Mouse (Mus musculus): ENCODE measurements around the gene Ttc7. TPM values are rescaled to one million over a fixed set of nuclear protein-coding genes. Genes with fewer than 3 reads are reported as not detected.

Ttc7 gene
- total and polyA plus RNA-seq, 2 experiments from 2014 or later: 2.7 to 6.7 TPM

DNA sequence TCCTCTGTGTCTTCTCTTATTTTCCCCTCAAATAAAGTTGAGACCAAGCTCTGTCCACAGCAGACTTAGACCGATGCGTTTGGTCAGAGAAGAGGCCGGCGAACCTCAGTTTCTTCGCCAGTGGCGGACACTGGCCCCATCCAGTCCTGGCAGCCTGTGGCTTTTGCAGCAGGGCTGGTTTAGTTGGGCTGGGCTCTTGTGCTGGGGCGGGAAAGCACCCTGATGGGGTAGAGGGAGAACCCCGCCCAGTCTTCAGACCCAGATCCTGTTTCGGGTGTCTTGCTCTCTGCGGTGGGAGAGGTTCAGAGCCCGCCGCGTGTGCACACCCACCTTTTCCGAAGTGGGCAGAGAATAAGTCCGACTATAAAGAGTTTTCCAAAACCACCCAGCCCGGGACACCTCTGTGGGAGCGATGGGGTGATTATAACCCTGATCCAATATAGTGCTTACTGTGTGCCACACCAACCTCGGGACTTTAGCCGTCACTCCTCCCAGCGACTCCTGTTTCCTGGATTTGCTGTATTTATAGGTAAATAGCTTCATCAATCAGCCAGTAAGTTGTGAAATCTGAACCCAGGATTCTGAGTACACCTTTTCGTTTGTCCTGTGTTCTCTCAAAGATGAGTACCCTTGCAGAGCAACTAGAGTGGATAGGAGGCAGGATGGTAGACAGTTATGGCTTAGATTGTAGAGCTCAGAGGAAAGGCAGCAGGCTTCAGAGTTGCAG is 1.2 kb downstream of the Ttc7 start:
- DNase-seq (ENCODE audit: low spot score): no peak
- Histone ChIP-seq H3K9me3 (replicated peaks; ENCODE audit: control insufficient read depth, low read length) (no peaks in the 10 kb centered on the region), H3K27me3 (ENCODE audit: control insufficient read depth, insufficient read depth, low read length) (peaks cover 13% of the 10 kb centered on the region), H3K27ac (ENCODE audit: low read depth) (no peak overlapping the region), H3K4me1 (ENCODE audit: control insufficient read depth, insufficient read depth) (0 out of 2 replicates have a peak, but pooled peaks cover 4% of the 10 kb centered on the region), H3K4me3 (ENCODE audit: low read depth, low read length) (peak overlapping the region; percentile 62), H3K36me3 (replicated peaks; ENCODE audit: control insufficient read depth, insufficient read depth, low read length) (no peaks in the 10 kb centered on the region), H3K9ac (replicated peaks; ENCODE audit: low read depth, low read length) (no peak overlapping the region), H3K4me2 (ENCODE audit: low read depth, low read length) (peak overlapping the region; percentile 85)
- no peak for ATAC-seq (ENCODE audit: insufficient read depth, low read depth)
- TF ChIP-seq EP300 (IDR thresholded peaks at IDR 0.05; ENCODE audit: low read depth): no peak
- TF ChIP-seq CTCF (IDR thresholded peaks at IDR 0.05; ENCODE audit: low read depth): no peak
- WGBS: 18% methylated on average over 21 of the region's 21 CpGs

DNA sequence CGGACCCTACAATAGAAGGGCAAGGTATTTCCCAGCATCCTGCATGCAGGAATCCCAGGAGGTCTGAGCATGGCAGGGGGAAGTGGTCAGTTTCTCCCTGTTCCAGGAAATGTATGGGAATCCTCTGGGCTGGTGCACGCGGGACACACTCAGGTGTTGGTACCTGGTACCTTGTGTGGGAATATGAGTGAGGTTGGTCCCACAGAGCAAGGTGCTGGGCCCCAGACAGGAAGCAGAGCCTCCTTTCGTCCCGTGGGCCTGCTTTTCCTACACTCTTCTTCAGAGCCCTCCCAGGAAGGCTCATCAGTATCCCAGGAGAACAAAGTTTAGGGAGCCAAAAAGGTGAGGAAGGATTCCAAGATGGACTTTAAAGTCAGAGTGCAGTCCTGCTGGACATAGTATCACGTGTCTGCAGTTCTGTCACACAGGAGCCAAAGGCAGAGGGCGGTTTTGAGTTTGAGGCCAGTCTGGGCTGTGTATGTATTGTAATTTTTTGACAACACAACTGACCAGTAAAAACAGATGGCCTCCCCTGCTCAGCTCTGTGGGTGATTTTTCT is 1.9 kb downstream of the Ttc7 start:
- no peak for TF ChIP-seq EP300 (IDR thresholded peaks at IDR 0.05; ENCODE audit: low read depth)
- no peak for TF ChIP-seq CTCF (IDR thresholded peaks at IDR 0.05; ENCODE audit: low read depth)
- Histone ChIP-seq H3K9ac (replicated peaks; ENCODE audit: low read depth, low read length) (no peak overlapping the region), H3K27me3 (ENCODE audit: control insufficient read depth, insufficient read depth, low read length) (peaks cover 13% of the 10 kb centered on the region), H3K27ac (ENCODE audit: low read depth) (no peak overlapping the region), H3K36me3 (replicated peaks; ENCODE audit: control insufficient read depth, insufficient read depth, low read length) (no peaks in the 10 kb centered on the region), H3K4me3 (ENCODE audit: low read depth, low read length) (no peak overlapping the region), H3K4me1 (ENCODE audit: control insufficient read depth, insufficient read depth) (0 out of 2 replicates have a peak, but pooled peaks cover 4% of the 10 kb centered on the region), H3K9me3 (replicated peaks; ENCODE audit: control insufficient read depth, low read length) (no peaks in the 10 kb centered on the region), H3K4me2 (ENCODE audit: low read depth, low read length) (no peak overlapping the region)
- WGBS: 79% methylated on average over 7 of the region's 7 CpGs
- DNase-seq (ENCODE audit: low spot score) (no peak), ATAC-seq (ENCODE audit: insufficient read depth, low read depth) (no peak)

DNA sequence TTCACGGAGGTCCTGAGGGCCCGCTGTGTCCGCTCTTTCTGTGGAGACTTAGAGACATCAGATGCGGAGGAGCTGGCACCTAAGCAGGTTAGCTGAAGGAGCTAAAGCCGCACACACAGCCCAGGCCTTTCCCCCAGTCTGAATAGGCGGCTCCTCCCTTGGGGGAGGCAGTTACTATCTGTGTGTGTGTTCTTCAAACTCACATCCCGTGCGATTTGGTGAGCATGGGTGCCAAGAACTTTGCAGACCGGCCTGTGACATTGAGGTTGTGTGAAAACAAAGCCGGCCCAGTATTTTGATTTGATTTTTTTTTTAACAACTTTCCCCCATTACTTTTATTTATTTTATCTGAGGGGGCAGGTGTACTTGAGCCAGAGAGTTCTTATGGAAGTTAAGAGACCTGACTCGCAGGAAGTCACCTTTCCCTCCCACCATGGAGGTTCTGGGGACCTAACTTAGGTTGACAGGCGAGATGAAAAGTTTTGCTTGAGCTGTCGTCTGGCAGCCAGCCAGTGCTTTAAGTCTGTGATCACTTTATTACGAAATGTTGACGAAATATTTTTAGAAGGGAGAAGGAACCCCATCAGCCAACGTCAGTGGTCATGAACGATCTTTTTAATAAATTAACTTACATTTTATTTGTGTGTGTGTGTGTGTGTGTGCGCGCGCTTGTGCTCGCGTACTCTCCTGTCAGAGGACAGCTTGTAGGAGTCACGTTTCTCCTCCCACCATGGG is 3.2 kb downstream of the Ttc7 start:
- no peaks in the 10 kb centered on the region for H3K9me3 ChIP-seq (replicated peaks; ENCODE audit: control insufficient read depth, low read length)
- ATAC-seq (ENCODE audit: insufficient read depth, low read depth) (no peak), DNase-seq (ENCODE audit: low spot score) (no peak)
- 0 out of 2 replicates have a peak, but pooled peaks cover 4% of the 10 kb centered on the region for H3K4me1 ChIP-seq (ENCODE audit: control insufficient read depth, insufficient read depth)
- no peak overlapping the region for H3K4me3 ChIP-seq (ENCODE audit: low read depth, low read length)
- H3K9ac ChIP-seq (replicated peaks; ENCODE audit: low read depth, low read length): no peak overlapping the region
- H3K36me3 ChIP-seq (replicated peaks; ENCODE audit: control insufficient read depth, insufficient read depth, low read length): no peaks in the 10 kb centered on the region
- peaks cover 13% of the 10 kb centered on the region for H3K27me3 ChIP-seq (ENCODE audit: control insufficient read depth, insufficient read depth, low read length)
- H3K4me2 ChIP-seq (ENCODE audit: low read depth, low read length): no peak overlapping the region
- 74% methylated on average over 23 of the region's 23 CpGs for WGBS
- no peak for TF ChIP-seq CTCF (IDR thresholded peaks at IDR 0.05; ENCODE audit: low read depth)
- TF ChIP-seq EP300 (IDR thresholded peaks at IDR 0.05; ENCODE audit: low read depth): no peak
- no peak overlapping the region for H3K27ac ChIP-seq (ENCODE audit: low read depth)

GRCm38 (mm10) chr17:87286481-87287143 is 3.9 kb downstream of the Ttc7 start:
- DNase-seq (ENCODE audit: low spot score): no peak
- H3K27me3 ChIP-seq (ENCODE audit: control insufficient read depth, insufficient read depth, low read length): peaks cover 13% of the 10 kb centered on the region

GRCm38 (mm10) chr17:87287197-87287777 is 4.6 kb downstream of the Ttc7 start:
- H3K36me3 ChIP-seq (replicated peaks; ENCODE audit: control insufficient read depth, insufficient read depth, low read length): no peaks in the 10 kb centered on the region
- no peak overlapping the region for H3K4me3 ChIP-seq (ENCODE audit: low read depth, low read length)
- WGBS: 79% methylated on average over 8 of the region's 8 CpGs
- no peak overlapping the region for H3K9ac ChIP-seq (replicated peaks; ENCODE audit: low read depth, low read length)
- H3K4me2 ChIP-seq (ENCODE audit: low read depth, low read length): no peak overlapping the region
- no peaks in the 10 kb centered on the region for H3K4me1 ChIP-seq (ENCODE audit: control insufficient read depth, insufficient read depth)
- H3K9me3 ChIP-seq (replicated peaks; ENCODE audit: control insufficient read depth, low read length): no peaks in the 10 kb centered on the region
- peaks cover 13% of the 10 kb centered on the region for H3K27me3 ChIP-seq (ENCODE audit: control insufficient read depth, insufficient read depth, low read length)
- H3K27ac ChIP-seq (ENCODE audit: low read depth): no peak overlapping the region
- TF ChIP-seq EP300 (IDR thresholded peaks at IDR 0.05; ENCODE audit: low read depth) (no peak), CTCF (IDR thresholded peaks at IDR 0.05; ENCODE audit: low read depth) (no peak)
- DNase-seq (ENCODE audit: low spot score) (no peak), ATAC-seq (ENCODE audit: insufficient read depth, low read depth) (no peak)

More at GRCm38 (mm10) chr17:87286481-87287143, 3.9 kb downstream of the Ttc7 start:
- TF ChIP-seq CTCF (IDR thresholded peaks at IDR 0.05; ENCODE audit: low read depth) (no peak), EP300 (IDR thresholded peaks at IDR 0.05; ENCODE audit: low read depth) (no peak)
- 0 out of 2 replicates have a peak, but pooled peaks cover 2% of the 10 kb centered on the region for H3K4me1 ChIP-seq (ENCODE audit: control insufficient read depth, insufficient read depth)
- H3K36me3 ChIP-seq (replicated peaks; ENCODE audit: control insufficient read depth, insufficient read depth, low read length): no peaks in the 10 kb centered on the region
- no peak overlapping the region for H3K4me2 ChIP-seq (ENCODE audit: low read depth, low read length)
- WGBS: 72% methylated on average over 8 of the region's 8 CpGs
- no peak overlapping the region for H3K4me3 ChIP-seq (ENCODE audit: low read depth, low read length)
- H3K27ac ChIP-seq (ENCODE audit: low read depth): no peak overlapping the region
- H3K9ac ChIP-seq (replicated peaks; ENCODE audit: low read depth, low read length): no peak overlapping the region
- ATAC-seq (ENCODE audit: insufficient read depth, low read depth): no peak
- H3K9me3 ChIP-seq (replicated peaks; ENCODE audit: control insufficient read depth, low read length): no peaks in the 10 kb centered on the region

Measured in heart, postnatal 0 days (tissue).